Mouse (Mus musculus) kidney, adult 10 weeks (tissue): ENCODE measurements around the gene Slc25a15. TPM values are rescaled to one million over a fixed set of nuclear protein-coding genes. Genes with fewer than 3 reads are reported as not detected.

Source experiments
- polyA plus RNA-seq: library from polyadenylated mRNA; stranded (reverse); fragments of 350-450 nt; fragmentation: Illumina TruSeq; extraction: RNeasy Lipid Tissue Mini Kit (QIAGEN cat#74804); gene quantifications from one replicate; pipeline ENCODE4 v1.2.3, GENCODE M21; 2014; ENCODE audit warnings: low read depth, low replicate concordance

The Slc25a15 gene
- 183 TPM for polyA plus RNA-seq

GRCm38 (mm10) chr8:22398142-22398951 lies at the start of gene Slc25a15:
Gene Slc25a15, minus strand, starts transcription at chr8:22398597.

GRCm38 (mm10) chr8:22411282-22411702 lies 12.9 kb upstream of the Slc25a15 start, which contains the start of gene Mrps31:
Gene Mrps31, plus strand, starts transcription at chr8:22411361.

Other genes with a start within 250 kb of the Slc25a15 start
- gene Nek3, start 232.2 kb downstream of the Slc25a15 start, polyA plus RNA-seq = 2.2 TPM
- gene Ckap2, start 212.8 kb downstream of the Slc25a15 start, polyA plus RNA-seq = 0.65 TPM
- 46.7 TPM for gene Vps36, start 205.8 kb downstream of the Slc25a15 start, polyA plus RNA-seq
- gene Thsd1, start 171.3 kb downstream of the Slc25a15 start, polyA plus RNA-seq = 0.57 TPM
- not detected for gene Tpte, start 115.2 kb downstream of the Slc25a15 start, polyA plus RNA-seq
- gene Mrps31, start 12.8 kb upstream of the Slc25a15 start, polyA plus RNA-seq = 51.1 TPM